Mouse (Mus musculus): ENCODE measurements at regions not wholly inside any gene's neighbourhood (a gene's known extent, or its start where the extent isn't known, plus 50 kb on each side); places are given as distances from the start of the nearest gene placed in this dataset.

- ATAC-seq (replicated peaks; ENCODE audit: low read depth, poor library complexity, severe bottlenecking) = no peak
Measured at GRCm38 (mm10) chr7:110715110-110715509, 52.9 kb upstream of the Ampd3 start.

GRCm38 (mm10) chr7:110715545-110715944 lies 52.5 kb upstream of the Ampd3 start:
- no peak for ATAC-seq (replicated peaks; ENCODE audit: low read depth, poor library complexity, severe bottlenecking)

GRCm38 (mm10) chr7:110717104-110717503 lies 50.9 kb upstream of the Ampd3 start:
- ATAC-seq (replicated peaks; ENCODE audit: low read depth, poor library complexity, severe bottlenecking) = no peak
